Mouse (Mus musculus) forebrain, embryonic 12.5 days (tissue): ENCODE measurements around the gene Rock2. TPM values are rescaled to one million over a fixed set of nuclear protein-coding genes. Genes with fewer than 3 reads are reported as not detected.

Experiments
- ATAC-seq: fragments of 200-750 bp; cut with Nextera tagmentation; 2 replicates; pipeline ENCODE4 v1.8.0; 2017; ENCODE audit warnings: moderate TSS enrichment; ENCODE audit not compliant: low FRiP score
- H3K27ac ChIP-seq: fragments of 300-500 bp; sonication (generic); 2 replicates; pipeline ENCODE4 v1.5.1; 2016; ENCODE audit warnings: mild to moderate bottlenecking
- H3K27me3 ChIP-seq: fragments of 300-500 bp; sonication (generic); 2 replicates; pipeline ENCODE4 v1.6.1; 2016; ENCODE audit warnings: mild to moderate bottlenecking
- H3K36me3 ChIP-seq: fragments of 300-500 bp; sonication (generic); replicated peaks from 2 replicates; pipeline ENCODE4 v1.6.1; 2016; ENCODE audit warnings: mild to moderate bottlenecking
- H3K4me1 ChIP-seq: fragments of 300-500 bp; sonication (generic); 2 replicates; pipeline ENCODE4 v1.6.1; 2016
- H3K4me2 ChIP-seq: fragments of 300-500 bp; sonication (generic); 2 replicates; pipeline ENCODE4 v1.6.1; 2016; ENCODE audit warnings: mild to moderate bottlenecking, moderate library complexity
- H3K4me3 ChIP-seq: fragments of 300-500 bp; sonication (generic); replicated peaks from 2 replicates; pipeline ENCODE4 v1.5.1; 2016; ENCODE audit warnings: mild to moderate bottlenecking
- H3K9ac ChIP-seq: fragments of 300-500 bp; sonication (generic); 2 replicates; pipeline ENCODE4 v1.6.1; 2016; ENCODE audit warnings: mild to moderate bottlenecking
- H3K9me3 ChIP-seq: fragments of 300-500 bp; sonication (generic); 2 replicates; pipeline ENCODE4 v1.6.1; 2016
- WGBS: fragments of 180-500 bp; shearing (Covaris S2); methylation state at CpG from one replicate; pipeline ENCODE4 v1.1.7; 2016; 5-methylcytosine and 5-hydroxymethylcytosine counted together
- polyA plus RNA-seq: library from polyadenylated mRNA; unstranded; fragments of >200 nt; fragmentation: Nextera tagmentation; extraction: Ambion mirVana; gene quantifications from 2 replicates; pipeline ENCODE4 v1.2.1, GENCODE M21; 2016

Rock2 gene
- polyA plus RNA-seq, 1 experiment from 2014 or later, result 22.9 TPM

GRCm38 (mm10) chr12:16860961-16861360 is 33.7 kb upstream of the Rock2 start:
- ATAC-seq, result no peak
- no peak overlapping the region for H3K4me2 ChIP-seq
- no peaks in the 10 kb centered on the region for H3K27me3 ChIP-seq
- no peaks in the 10 kb centered on the region for H3K9me3 ChIP-seq
- H3K4me1 ChIP-seq, result peaks cover 7% of the 10 kb centered on the region
- no peak overlapping the region for H3K9ac ChIP-seq
- no peak overlapping the region for H3K27ac ChIP-seq
- H3K36me3 ChIP-seq, result no peaks in the 10 kb centered on the region
- no peak overlapping the region for H3K4me3 ChIP-seq
- 74% methylated on average over 3 of the region's 3 CpGs for WGBS

GRCm38 (mm10) chr12:16864477-16864876 is 30.2 kb upstream of the Rock2 start:
- Histone ChIP-seq H3K4me2 (no peak overlapping the region), H3K9ac (no peak overlapping the region), H3K9me3 (no peaks in the 10 kb centered on the region), H3K36me3 (no peaks in the 10 kb centered on the region), H3K27ac (no peak overlapping the region), H3K4me3 (no peak overlapping the region), H3K27me3 (no peaks in the 10 kb centered on the region), H3K4me1 (no peaks in the 10 kb centered on the region)
- WGBS, result 90% methylated on average over 4 of the region's 4 CpGs
- no peak for ATAC-seq

GRCm38 (mm10) chr12:16865871-16866270 is 28.8 kb upstream of the Rock2 start:
- H3K9me3 ChIP-seq, result no peaks in the 10 kb centered on the region
- no peaks in the 10 kb centered on the region for H3K27me3 ChIP-seq
- no peak overlapping the region for H3K27ac ChIP-seq
- H3K36me3 ChIP-seq, result no peaks in the 10 kb centered on the region
- H3K4me2 ChIP-seq, result no peak overlapping the region
- no peak for ATAC-seq
- H3K9ac ChIP-seq, result no peak overlapping the region
- 82% methylated on average over 3 of the region's 3 CpGs for WGBS
- H3K4me1 ChIP-seq, result peaks cover 10% of the 10 kb centered on the region; the same call in 1 of the 2 replicates
- H3K4me3 ChIP-seq, result no peak overlapping the region

DNA sequence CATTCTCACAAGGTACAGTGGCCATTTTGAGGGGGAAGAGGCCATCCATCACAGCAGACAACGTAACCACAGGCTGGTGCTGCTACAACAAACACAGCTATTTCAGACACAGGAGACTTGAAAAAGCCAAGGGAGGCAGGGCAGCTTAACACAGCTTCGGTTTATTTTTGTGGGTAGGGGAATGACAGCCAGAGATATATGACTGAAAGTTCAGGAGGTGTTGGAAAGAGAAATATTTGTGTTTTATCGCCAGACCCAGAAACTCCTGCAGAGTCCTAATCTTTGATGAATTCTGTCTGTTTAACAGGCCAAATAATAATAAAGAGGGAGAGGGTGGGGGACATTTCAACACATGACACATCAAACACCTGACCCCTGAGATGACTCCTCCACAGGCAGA is 28.2 kb upstream of the Rock2 start:
- Histone ChIP-seq H3K9ac (no peak overlapping the region), H3K27ac (no peak overlapping the region), H3K36me3 (no peaks in the 10 kb centered on the region), H3K4me1 (peaks cover 10% of the 10 kb centered on the region; the same call in 1 of the 2 replicates), H3K27me3 (no peaks in the 10 kb centered on the region), H3K4me3 (no peak overlapping the region), H3K9me3 (no peaks in the 10 kb centered on the region), H3K4me2 (no peak overlapping the region)
- no peak for ATAC-seq
- 84% methylated on average over 3 of the region's 3 CpGs for WGBS

DNA sequence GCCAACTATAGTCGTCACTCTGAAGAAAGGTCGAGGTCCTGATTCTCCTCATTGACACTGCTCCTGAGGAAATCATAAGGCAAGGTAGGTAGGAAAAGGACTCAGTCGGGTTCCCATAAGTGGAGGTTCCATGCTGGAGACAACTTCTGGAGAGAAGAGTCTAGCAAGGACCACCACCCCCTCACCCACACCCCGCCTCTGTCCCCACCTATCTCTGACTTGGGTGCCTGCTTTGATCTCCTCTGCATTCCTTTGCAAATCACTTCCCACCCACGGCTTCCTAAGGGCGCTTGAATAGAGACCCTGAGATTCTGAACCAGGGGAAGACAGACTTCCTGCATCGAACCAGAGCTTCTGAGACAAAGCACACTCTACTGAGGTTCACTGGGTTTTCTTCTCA is 27.4 kb upstream of the Rock2 start:
- no peak overlapping the region for H3K9ac ChIP-seq
- H3K4me2 ChIP-seq, result no peak overlapping the region
- H3K9me3 ChIP-seq, result no peaks in the 10 kb centered on the region
- H3K4me1 ChIP-seq, result peaks cover 10% of the 10 kb centered on the region; the same call in 1 of the 2 replicates
- no peaks in the 10 kb centered on the region for H3K27me3 ChIP-seq
- no peaks in the 10 kb centered on the region for H3K36me3 ChIP-seq
- 74% methylated on average over 7 of the region's 7 CpGs for WGBS
- no peak for ATAC-seq
- no peak overlapping the region for H3K4me3 ChIP-seq
- no peak overlapping the region for H3K27ac ChIP-seq

DNA sequence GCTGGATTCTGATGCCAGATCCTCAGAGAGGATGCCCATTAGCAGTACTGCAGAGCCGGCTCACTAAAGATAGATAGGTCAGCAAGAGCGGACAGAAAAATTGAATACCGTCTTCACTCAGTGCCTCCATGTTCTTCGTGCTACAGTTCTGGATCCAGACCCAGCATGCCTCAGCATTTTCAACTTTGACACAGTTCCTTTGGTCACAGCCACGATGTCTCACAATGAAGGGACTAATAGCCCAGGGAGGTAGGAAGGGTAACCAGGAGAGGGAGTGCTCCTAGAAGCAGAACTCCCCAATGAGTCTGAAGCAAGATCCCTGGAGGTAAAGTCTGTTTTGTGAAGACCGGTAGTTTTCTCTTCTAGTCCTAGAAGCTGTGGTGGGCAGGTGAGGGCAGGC is 26.1 kb upstream of the Rock2 start:
- Histone ChIP-seq H3K4me2 (no peak overlapping the region), H3K36me3 (no peaks in the 10 kb centered on the region), H3K9me3 (no peaks in the 10 kb centered on the region), H3K27me3 (no peaks in the 10 kb centered on the region), H3K9ac (no peak overlapping the region), H3K4me3 (no peak overlapping the region), H3K27ac (no peak overlapping the region), H3K4me1 (peaks cover 10% of the 10 kb centered on the region; the same call in 1 of the 2 replicates)
- 84% methylated on average over 6 of the region's 6 CpGs for WGBS
- no peak for ATAC-seq

DNA sequence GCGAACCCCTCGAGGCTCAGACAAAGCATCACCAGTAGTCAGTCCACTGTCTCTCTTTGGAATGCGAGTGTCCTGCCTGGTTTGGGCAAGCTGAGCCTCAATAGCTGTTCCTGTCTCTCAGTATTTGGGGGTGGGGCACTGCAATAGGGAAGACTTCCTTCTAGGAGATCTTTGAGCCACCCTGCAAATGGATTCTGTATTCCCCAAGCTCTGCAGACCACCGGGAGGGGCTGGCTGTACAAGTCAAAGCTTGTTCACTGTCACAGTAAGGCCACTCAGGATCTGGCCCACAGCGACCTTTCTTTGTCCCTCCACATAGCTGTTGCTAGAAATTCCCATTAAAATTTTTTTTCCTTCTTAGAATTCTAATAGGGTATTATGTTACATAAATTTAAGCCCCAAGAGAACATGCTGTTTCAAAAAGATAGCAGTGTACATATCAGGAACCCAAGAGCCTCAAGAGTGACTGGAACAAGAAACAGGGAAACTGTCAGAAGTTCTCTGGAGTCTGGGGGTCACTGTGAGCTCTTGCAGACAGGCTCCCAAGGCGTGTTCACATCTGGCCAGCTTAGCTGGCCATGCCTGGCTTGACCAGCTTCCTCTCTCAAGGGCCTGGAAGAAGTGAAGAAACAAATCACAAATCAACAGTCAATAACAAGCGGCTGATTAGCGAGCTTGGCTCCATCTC is 25.5 kb upstream of the Rock2 start:
- no peak overlapping the region for H3K4me2 ChIP-seq
- ATAC-seq, result no peak
- peaks cover 10% of the 10 kb centered on the region; the same call in 1 of the 2 replicates for H3K4me1 ChIP-seq
- no peak overlapping the region for H3K9ac ChIP-seq
- H3K27ac ChIP-seq, result no peak overlapping the region
- H3K9me3 ChIP-seq, result no peaks in the 10 kb centered on the region
- 69% methylated on average over 8 of the region's 8 CpGs for WGBS
- H3K27me3 ChIP-seq, result no peaks in the 10 kb centered on the region
- H3K4me3 ChIP-seq, result no peak overlapping the region
- H3K36me3 ChIP-seq, result no peaks in the 10 kb centered on the region

- Histone ChIP-seq H3K27me3 (no peaks in the 10 kb centered on the region), H3K9ac (no peak overlapping the region), H3K4me3 (no peak overlapping the region), H3K9me3 (no peaks in the 10 kb centered on the region), H3K4me1 (peaks cover 10% of the 10 kb centered on the region; the same call in 1 of the 2 replicates), H3K4me2 (no peak overlapping the region), H3K27ac (no peak overlapping the region), H3K36me3 (no peaks in the 10 kb centered on the region)
- ATAC-seq, result no peak
- WGBS, result 74% methylated on average over 9 of the region's 9 CpGs
Observed at GRCm38 (mm10) chr12:16869870-16870404, 24.8 kb upstream of the Rock2 start.

GRCm38 (mm10) chr12:16870405-16871068 is 24.2 kb upstream of the Rock2 start:
- ATAC-seq, result no peak
- 49% methylated on average over 8 of the region's 8 CpGs for WGBS
- no peaks in the 10 kb centered on the region for H3K27me3 ChIP-seq

GRCm38 (mm10) chr12:16872006-16872405 is 22.7 kb upstream of the Rock2 start:
- ATAC-seq, result no peak
- 82% methylated on average over 1 of the region's 1 CpGs for WGBS
- no peak overlapping the region for H3K27ac ChIP-seq

More at GRCm38 (mm10) chr12:16870405-16871068, 24.2 kb upstream of the Rock2 start:
- no peaks in the 10 kb centered on the region for H3K9me3 ChIP-seq
- no peak overlapping the region for H3K27ac ChIP-seq
- H3K4me1 ChIP-seq, result peaks cover 10% of the 10 kb centered on the region; the same call in 1 of the 2 replicates
- no peak overlapping the region for H3K4me3 ChIP-seq
- H3K9ac ChIP-seq, result no peak overlapping the region
- no peaks in the 10 kb centered on the region for H3K36me3 ChIP-seq
- H3K4me2 ChIP-seq, result no peak overlapping the region

GRCm38 (mm10) chr12:16872926-16873464 is 21.7 kb upstream of the Rock2 start:
- Histone ChIP-seq H3K36me3 (no peaks in the 10 kb centered on the region), H3K9ac (no peak overlapping the region), H3K4me1 (peaks cover 15% of the 10 kb centered on the region), H3K4me3 (no peak overlapping the region), H3K27ac (no peak overlapping the region), H3K9me3 (no peaks in the 10 kb centered on the region), H3K4me2 (no peak overlapping the region), H3K27me3 (no peaks in the 10 kb centered on the region)
- no peak for ATAC-seq
- WGBS, result 88% methylated on average over 7 of the region's 7 CpGs

More at GRCm38 (mm10) chr12:16872006-16872405, 22.7 kb upstream of the Rock2 start:
- Histone ChIP-seq H3K36me3 (no peaks in the 10 kb centered on the region), H3K4me3 (no peak overlapping the region), H3K4me2 (no peak overlapping the region), H3K4me1 (peaks cover 14% of the 10 kb centered on the region), H3K9me3 (no peaks in the 10 kb centered on the region), H3K9ac (no peak overlapping the region), H3K27me3 (no peaks in the 10 kb centered on the region)

GRCm38 (mm10) chr12:16873549-16873948 is 21.1 kb upstream of the Rock2 start:
- Histone ChIP-seq H3K27me3 (no peaks in the 10 kb centered on the region), H3K4me3 (no peak overlapping the region), H3K4me1 (peaks cover 15% of the 10 kb centered on the region), H3K27ac (no peak overlapping the region), H3K4me2 (no peak overlapping the region), H3K9ac (no peak overlapping the region), H3K36me3 (no peaks in the 10 kb centered on the region), H3K9me3 (no peaks in the 10 kb centered on the region)
- 91% methylated on average over 7 of the region's 7 CpGs for WGBS
- no peak for ATAC-seq
